In the genomic region with DNA sequence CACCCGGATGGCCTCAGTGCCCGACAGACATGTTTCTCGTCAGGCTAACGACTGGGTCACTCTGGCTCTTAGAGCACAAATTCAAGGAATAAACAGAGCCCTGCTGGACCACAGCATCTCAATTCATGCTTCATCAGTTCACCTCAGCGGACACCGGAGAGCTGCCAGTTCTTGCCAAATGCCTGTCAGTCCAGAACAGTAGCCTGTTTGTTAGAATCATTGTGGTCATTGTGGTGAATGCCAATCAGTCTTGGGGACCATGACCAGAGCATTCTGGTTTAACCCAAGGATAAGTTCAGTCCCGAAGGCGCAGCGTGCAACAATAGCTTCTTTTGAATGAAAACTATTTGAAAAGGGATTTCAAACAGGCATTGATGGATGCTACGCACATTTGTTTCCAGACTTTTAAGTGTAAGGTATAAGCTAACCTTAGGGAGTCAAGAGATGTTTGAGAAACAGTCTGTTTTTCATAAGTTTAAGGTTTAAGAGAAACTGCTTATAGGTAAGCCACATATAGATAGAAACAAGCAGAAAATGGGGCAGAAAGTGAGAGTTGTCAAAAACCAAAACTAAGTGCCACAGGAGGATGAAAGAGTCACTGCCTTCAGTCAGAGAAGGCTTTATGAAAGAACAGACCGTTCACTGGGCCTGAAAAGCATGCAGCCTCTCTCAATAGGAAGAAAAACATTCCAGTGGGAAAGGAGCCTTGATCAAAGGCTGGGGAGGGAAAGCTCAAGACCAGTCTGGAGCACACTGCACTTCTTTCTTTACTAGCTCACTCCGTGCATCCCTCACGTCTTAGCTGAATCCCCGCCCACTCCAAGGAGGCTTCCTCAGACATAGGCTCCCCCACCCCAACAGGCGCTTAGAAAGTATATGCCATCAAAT, we compare ENCODE assay signal across 9 mouse cellular contexts. TPM values are rescaled to one million over a fixed set of nuclear protein-coding genes. Genes with fewer than 3 reads are reported as not detected.
DNase-seq lines count a peak whose midpoint lies in the region; ATAC-seq lines count a peak whose summit lies in the region.
"Had no signal": no experiment of that assay in that cellular context is flagged by ENCODE, and none has a peak within 500 bp of the region (broad histone marks: within the 10 kb centered on the region; RNA-seq: fewer than 3 reads in every experiment).

No protein-coding gene starts in this region.

- DNase-seq in 3134 (ENCODE audit: extremely low read depth, insufficient read length, low spot score) (peak; percentile 21), ES-CJ7 (ENCODE audit: low read depth, low spot score) (peak; percentile 25)
- DNase-seq in lung, postnatal 36 days, result no peak
- no peak for DNase-seq in gastrocnemius, postnatal 14 days
- no peak for DNase-seq in kidney, postnatal 25 days
- no peak for DNase-seq in adrenal gland, postnatal 10 days
- DNase-seq: cerebellum, postnatal 36 days had no signal

- H3K9ac ChIP-seq in forebrain, embryonic 12.5 days, result no peak overlapping the region
- 0 out of 2 replicates have a peak overlapping the region, but pooled peaks have one; percentile 31 for H3K9ac ChIP-seq in limb, embryonic 13.5 days

- no peak overlapping the region for H3K4me3 ChIP-seq in forebrain, embryonic 12.5 days (replicated peaks)
- no peak overlapping the region for H3K4me3 ChIP-seq in limb, embryonic 13.5 days

- peak; percentile 40; the same call in 1 of the 2 replicates for ATAC-seq in forebrain, embryonic 12.5 days (ENCODE audit: low FRiP score)
- ATAC-seq in limb, embryonic 13.5 days (ENCODE audit: low FRiP score, low read depth), result no peak

- H3K4me1 ChIP-seq in forebrain, embryonic 12.5 days, result peaks cover 32% of the 10 kb centered on the region
- peaks cover 13% of the 10 kb centered on the region for H3K4me1 ChIP-seq in limb, embryonic 13.5 days

- H3K9me3 ChIP-seq in forebrain, embryonic 12.5 days, result no peaks in the 10 kb centered on the region
- no peaks in the 10 kb centered on the region for H3K9me3 ChIP-seq in limb, embryonic 13.5 days

- intact Hi-C loops in gastrocnemius, postnatal 14 days (cut with DNase I; ENCODE audit: low total_unique reads), result no loop called here

- 7% methylated on average over 15 of the region's 15 CpGs for WGBS in forebrain, embryonic 12.5 days
- 62% methylated on average over 15 of the region's 15 CpGs for WGBS in limb, embryonic 13.5 days

- no peaks in the 10 kb centered on the region for H3K36me3 ChIP-seq in forebrain, embryonic 12.5 days (replicated peaks)
- H3K36me3 ChIP-seq in limb, embryonic 13.5 days, result no peaks in the 10 kb centered on the region

- no peaks in the 10 kb centered on the region for H3K27me3 ChIP-seq in forebrain, embryonic 12.5 days
- no peaks in the 10 kb centered on the region; the same call in 1 of the 2 replicates for H3K27me3 ChIP-seq in limb, embryonic 13.5 days

- peak overlapping the region; percentile 3; the same call in 1 of the 2 replicates for H3K4me2 ChIP-seq in forebrain, embryonic 12.5 days
- no peak overlapping the region for H3K4me2 ChIP-seq in limb, embryonic 13.5 days (replicated peaks)

- H3K27ac ChIP-seq in forebrain, embryonic 12.5 days, result peak overlapping the region; percentile 87
- peak overlapping the region; percentile 8; the same call in 1 of the 2 replicates for H3K27ac ChIP-seq in limb, embryonic 13.5 days

RNA-seq across cellular contexts. Expression of a gene that starts 3.3 kb away (rescaled TPM):
- 55.7 and 58.5 TPM in 2 replicates for polyA plus RNA-seq in forebrain, embryonic 12.5 days (2016; fragmentation: Nextera tagmentation; extraction: Ambion mirVana)
- 42.1 and 42.3 TPM in 2 replicates for polyA plus RNA-seq in limb, embryonic 13.5 days (2015; fragmentation: Nextera tagmentation; extraction: Ambion mirVana)
- total RNA-seq in gastrocnemius, postnatal 14 days (2021), result 10 to 100 TPM; 16.8 to 20.1 TPM
- total RNA-seq in adrenal gland, postnatal 10 days (2021), result 10 to 100 TPM; 21.0 to 25.0 TPM

RNA-seq across cellular contexts. Expression of a gene that starts 6.0 kb away (rescaled TPM):
- polyA plus RNA-seq in forebrain, embryonic 12.5 days (2016; fragmentation: Nextera tagmentation; extraction: Ambion mirVana), result 59.4 and 65.8 TPM in 2 replicates
- polyA plus RNA-seq in limb, embryonic 13.5 days (2015; fragmentation: Nextera tagmentation; extraction: Ambion mirVana), result 46.4 and 47.8 TPM in 2 replicates
- total RNA-seq in gastrocnemius, postnatal 14 days (2021), result 10 to 100 TPM; 17.7 to 19.7 TPM
- total RNA-seq in adrenal gland, postnatal 10 days (2021), result 10 to 100 TPM; 38.3 to 40.4 TPM

RNA-seq across cellular contexts. Expression of a gene that starts 22.8 kb away (rescaled TPM):
- 51.1 and 55.9 TPM in 2 replicates for polyA plus RNA-seq in forebrain, embryonic 12.5 days (2016; fragmentation: Nextera tagmentation; extraction: Ambion mirVana)
- polyA plus RNA-seq in limb, embryonic 13.5 days (2015; fragmentation: Nextera tagmentation; extraction: Ambion mirVana), result 12.4 and 12.6 TPM in 2 replicates
- total RNA-seq in gastrocnemius, postnatal 14 days (2021), result 1 to 10 TPM; 3.3 to 5.8 TPM
- total RNA-seq in adrenal gland, postnatal 10 days (2021), result 10 to 100 TPM; 10.2 to 11.0 TPM

RNA-seq across cellular contexts. Expression of a gene that starts 31.9 kb away (rescaled TPM):
- 3.7 and 5.9 TPM in 2 replicates for polyA plus RNA-seq in forebrain, embryonic 12.5 days (2016; fragmentation: Nextera tagmentation; extraction: Ambion mirVana)
- 0.66 and 1.0 TPM in 2 replicates for polyA plus RNA-seq in limb, embryonic 13.5 days (2015; fragmentation: Nextera tagmentation; extraction: Ambion mirVana)
- under 1 TPM in 1 of 2 experiments, not detected in 1; 0.07 TPM for total RNA-seq in gastrocnemius, postnatal 14 days (2021)
- total RNA-seq in adrenal gland, postnatal 10 days (2021), result 1 to 10 TPM; 1.7 to 1.8 TPM

RNA-seq across cellular contexts. Expression of a gene that starts 34.3 kb away (rescaled TPM):
- polyA plus RNA-seq in forebrain, embryonic 12.5 days (2016; fragmentation: Nextera tagmentation; extraction: Ambion mirVana), result 0.76 and 1.2 TPM in 2 replicates
- not detected in 2 replicates for polyA plus RNA-seq in limb, embryonic 13.5 days (2015; fragmentation: Nextera tagmentation; extraction: Ambion mirVana)
- total RNA-seq in gastrocnemius, postnatal 14 days (2021), result not detected
- total RNA-seq in adrenal gland, postnatal 10 days (2021), result under 1 TPM in 1 of 2 experiments, not detected in 1; 0.42 TPM

Comparison
In these comparisons a context has a peak if more than half of its experiments do, and no peak if none do; other contexts are left out.
1. DNase-seq: peak in 3134 (single experiment) and ES-CJ7 (single experiment); none in lung, postnatal 36 days (single experiment), gastrocnemius, postnatal 14 days (single experiment), kidney, postnatal 25 days (0 of 2) and adrenal gland, postnatal 10 days (single experiment).